Mouse (Mus musculus): ENCODE measurements around the gene Cstf3.

- TF ChIP-seq CTCF (IDR thresholded peaks at IDR 0.05; ENCODE audit: low read depth, low read length) (no peak), POLR2A (IDR thresholded peaks at IDR 0.05; ENCODE audit: borderline replicate concordance, low read depth, low read length) (no peak)
These were observed 98.0 kb downstream of the Cstf3 start for GRCm38 (mm10) chr2:104688321-104688720.
